Comparison of ENCODE assay signal across 13 mouse cellular contexts in the genomic region with DNA sequence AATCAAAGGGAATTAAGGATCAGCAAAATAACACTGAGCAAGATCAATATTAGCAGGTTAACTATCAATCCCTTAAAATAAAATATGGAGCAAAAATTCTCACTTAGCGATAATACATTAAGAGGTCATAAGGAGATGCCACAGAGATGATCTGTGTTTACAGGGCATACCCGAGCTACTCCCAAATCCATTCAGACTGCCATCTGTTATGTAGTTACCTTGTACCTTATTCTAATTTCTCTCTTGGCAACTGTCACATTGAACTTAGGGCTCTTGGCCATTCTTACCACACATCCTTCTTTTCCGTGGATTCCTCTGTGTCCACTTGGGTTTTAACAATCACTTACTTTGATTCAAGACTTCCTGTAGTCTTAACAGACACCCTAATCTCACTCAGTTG.
"Had no signal": no experiment of that assay in that cellular context is flagged by ENCODE, and none has a peak within 500 bp of the region (broad histone marks: within the 10 kb centered on the region; RNA-seq: fewer than 3 reads in every experiment).

No protein-coding gene starts in this region.

- ATAC-seq: liver, postnatal 0 days; lung, postnatal 0 days had no signal

- DNase-seq: kidney, postnatal 10 days; kidney, postnatal 36 days; layer of hippocampus, adult 9-11 months; left cerebral cortex, postnatal 4 days; liver, postnatal 0 days; lung, embryonic 14.5 days; right cerebral cortex, adult 18-20 months; right cerebral cortex, postnatal 14 days; right cerebral cortex, postnatal 4 days; thymus, adult 2 months; thymus, postnatal 14 days; thymus, postnatal 4 days had no signal
